Mouse (Mus musculus) liver, adult (tissue): ENCODE results near the gene Cysrt1.

ENCODE experiments used
- GATA4 ChIP-seq: IDR thresholded peaks from 2 replicates; pipeline ENCODE4 v1.6.1; 2014; ENCODE audit warnings: mild to moderate bottlenecking, low read length; ENCODE audit not compliant: insufficient replicate concordance

Cysrt1 gene

GRCm38 (mm10) chr2:25228431-25228889, 13.8 kb downstream of the Cysrt1 start:
- TF ChIP-seq GATA4: no peak

GRCm38 (mm10) chr2:25227406-25227805, 14.8 kb downstream of the Cysrt1 start:
- no peak for TF ChIP-seq GATA4

DNA sequence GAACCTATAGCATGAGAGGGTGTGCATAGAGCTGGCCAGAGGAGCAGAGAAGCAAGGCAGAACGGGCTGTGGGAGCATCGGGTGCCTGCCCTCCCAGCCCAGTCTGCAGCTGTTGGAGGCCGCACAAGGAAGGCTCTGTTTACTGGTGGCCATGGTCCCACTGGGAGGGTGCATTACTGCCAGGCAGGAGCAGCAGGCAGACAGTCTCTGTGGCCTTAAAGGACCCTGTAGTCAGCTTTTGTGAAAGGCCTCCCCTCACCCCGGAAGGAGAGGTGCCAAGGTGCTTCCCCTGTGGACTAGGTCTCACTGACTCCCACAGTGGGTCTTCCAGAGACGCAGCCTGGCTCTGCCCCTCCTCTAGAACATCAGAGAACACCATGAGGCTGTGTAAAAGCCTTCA, 15.4 kb downstream of the Cysrt1 start:
- TF ChIP-seq GATA4: no peak

GRCm38 (mm10) chr2:25225811-25226379, 16.4 kb downstream of the Cysrt1 start:
- no peak for TF ChIP-seq GATA4

GRCm38 (mm10) chr2:25224766-25225752, 17.2 kb downstream of the Cysrt1 start:
- no peak for TF ChIP-seq GATA4

DNA sequence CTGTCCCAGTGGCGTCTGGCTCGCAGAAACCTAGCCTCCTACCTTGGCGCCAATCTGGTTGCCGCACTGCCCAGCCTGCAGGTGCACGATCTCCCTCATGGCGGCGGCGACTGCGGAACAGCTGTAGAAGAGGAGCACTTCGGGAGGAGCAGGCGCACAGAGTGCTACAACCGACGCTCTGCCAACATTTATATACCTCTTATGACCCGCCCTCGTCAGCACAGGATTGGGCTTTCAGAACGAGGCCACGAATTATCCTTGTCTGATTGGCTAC, 17.8 kb downstream of the Cysrt1 start, which contains the start of gene Tubb4b:
TSS of gene Tubb4b (minus strand) at position 211 of the 274 bp plus-strand sequence.
- no peak; the same call in 1 of the 2 replicates for TF ChIP-seq GATA4

DNA sequence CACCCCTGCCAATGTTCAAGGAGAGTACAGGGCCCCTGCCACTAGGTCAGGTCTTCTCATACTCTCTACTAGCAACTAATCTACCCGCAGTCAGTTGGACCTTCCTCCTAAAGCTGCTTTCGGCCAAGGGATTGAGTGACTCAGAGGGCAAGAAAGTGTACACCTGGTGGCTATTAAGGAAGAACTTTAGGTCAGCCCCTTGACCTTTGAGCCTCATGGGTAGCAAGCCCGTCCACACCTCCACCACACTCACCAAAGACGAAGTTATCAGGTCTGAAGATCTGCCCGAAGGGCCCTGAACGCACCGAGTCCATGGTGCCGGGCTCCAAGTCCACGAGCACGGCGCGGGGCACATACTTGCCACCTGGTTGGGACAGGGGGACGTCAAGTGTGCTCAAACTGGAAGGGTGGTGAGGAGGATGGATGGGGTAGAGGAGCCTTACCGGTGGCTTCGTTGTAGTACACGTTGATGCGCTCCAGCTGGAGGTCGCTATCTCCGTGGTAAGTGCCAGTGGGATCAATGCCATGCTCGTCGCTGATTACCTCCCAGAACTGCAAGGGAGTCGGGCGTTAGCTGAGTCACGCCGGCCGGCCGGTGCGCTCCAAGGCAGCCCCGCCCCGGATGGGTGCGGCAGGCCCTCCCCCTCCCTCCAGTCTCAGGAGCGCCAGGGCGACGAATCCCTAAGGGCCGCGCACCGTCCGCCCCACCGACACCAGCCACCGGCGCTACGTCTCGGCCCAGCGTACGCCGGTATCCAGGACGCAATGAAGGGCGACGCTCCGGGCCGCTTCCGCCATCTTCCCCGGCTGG, 18.4 kb downstream of the Cysrt1 start:
- TF ChIP-seq GATA4: peak; percentile 81; the same call in 1 of the 2 replicates

- TF ChIP-seq GATA4: no peak
These were observed 20.9 kb downstream of the Cysrt1 start for GRCm38 (mm10) chr2:25221331-25221772.

DNA sequence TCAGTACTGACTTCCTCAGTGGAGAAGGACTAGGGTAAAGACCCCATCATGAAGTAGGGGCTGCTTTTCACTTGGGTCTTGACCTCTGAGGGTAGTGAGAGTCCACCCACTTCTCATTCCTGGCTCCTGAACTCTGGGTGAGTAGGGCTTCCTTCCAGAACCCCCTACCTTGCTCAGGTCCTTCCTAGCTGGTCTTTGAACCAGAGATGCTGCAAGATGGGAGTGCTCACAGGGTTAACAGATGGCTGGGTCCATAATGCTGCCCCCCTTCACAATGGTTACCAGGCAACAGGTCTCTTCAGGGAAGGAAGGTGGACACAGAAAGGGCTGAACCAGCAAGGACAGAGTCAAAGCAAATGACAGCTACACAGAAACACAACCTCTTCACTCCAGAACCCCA, 23.8 kb downstream of the Cysrt1 start, which contains the start of gene Fam166a:
TSS of gene Fam166a (plus strand) at position 301 of the 400 bp plus-strand sequence.
- TF ChIP-seq GATA4: no peak

- TF ChIP-seq GATA4: no peak
These were observed 24.6 kb downstream of the Cysrt1 start for GRCm38 (mm10) chr2:25217666-25218065.

- no peak for TF ChIP-seq GATA4
These were observed 27.8 kb downstream of the Cysrt1 start, which contains the start of gene Stpg3 for GRCm38 (mm10) chr2:25214444-25214843. Gene Stpg3, minus strand, starts transcription at chr2:25214637.

DNA sequence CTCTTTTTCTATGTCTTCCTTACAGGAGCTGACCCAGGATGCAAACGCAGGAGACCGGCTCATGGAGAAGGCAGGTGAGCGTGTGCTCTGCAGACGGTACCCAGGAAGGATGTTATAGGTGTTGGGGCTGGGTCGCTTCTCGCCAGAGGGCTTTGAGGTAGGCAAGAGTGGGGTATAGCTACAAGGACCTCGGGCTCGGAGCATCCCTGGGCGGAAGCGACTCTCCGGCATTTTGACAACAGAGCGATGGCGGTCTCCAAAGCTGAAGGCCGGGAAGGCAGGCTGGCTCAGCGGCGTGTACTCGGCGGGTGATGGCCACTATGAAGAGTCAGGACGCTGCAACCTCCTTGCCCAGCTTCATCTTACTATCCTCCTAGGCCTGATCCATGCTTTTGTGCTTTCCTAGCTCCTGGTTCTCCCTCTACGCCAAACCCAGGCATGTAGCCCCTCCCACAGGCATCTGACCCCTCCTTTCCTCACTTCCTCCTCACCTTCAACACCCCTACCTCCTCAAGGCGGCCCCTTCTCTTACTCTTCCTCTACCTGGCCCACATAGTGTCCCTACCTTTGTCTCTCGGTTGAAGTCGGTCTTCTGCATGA, 28.9 kb downstream of the Cysrt1 start:
- no peak for TF ChIP-seq GATA4

GRCm38 (mm10) chr2:25211121-25211670, 31.1 kb downstream of the Cysrt1 start, which contains the start of gene Nelfb:
Gene Nelfb, minus strand, starts transcription at chr2:25211489.
- TF ChIP-seq GATA4: no peak; the same call in 1 of the 2 replicates

GRCm38 (mm10) chr2:25210686-25211085, 31.6 kb downstream of the Cysrt1 start:
- TF ChIP-seq GATA4: no peak
